Mouse (Mus musculus): Measurements from ENCODE around the gene Prrt4. TPM values are rescaled to one million over a fixed set of nuclear protein-coding genes. Genes with fewer than 3 reads are reported as not detected.
"Not testable (repeated sequence)": the region's sequence is repeated elsewhere in the genome, so short reads cannot be mapped to it uniquely, and the experiment has no call there.

The Prrt4 gene
- total RNA-seq, 2 experiments from 2014 or later = not detected

DNA sequence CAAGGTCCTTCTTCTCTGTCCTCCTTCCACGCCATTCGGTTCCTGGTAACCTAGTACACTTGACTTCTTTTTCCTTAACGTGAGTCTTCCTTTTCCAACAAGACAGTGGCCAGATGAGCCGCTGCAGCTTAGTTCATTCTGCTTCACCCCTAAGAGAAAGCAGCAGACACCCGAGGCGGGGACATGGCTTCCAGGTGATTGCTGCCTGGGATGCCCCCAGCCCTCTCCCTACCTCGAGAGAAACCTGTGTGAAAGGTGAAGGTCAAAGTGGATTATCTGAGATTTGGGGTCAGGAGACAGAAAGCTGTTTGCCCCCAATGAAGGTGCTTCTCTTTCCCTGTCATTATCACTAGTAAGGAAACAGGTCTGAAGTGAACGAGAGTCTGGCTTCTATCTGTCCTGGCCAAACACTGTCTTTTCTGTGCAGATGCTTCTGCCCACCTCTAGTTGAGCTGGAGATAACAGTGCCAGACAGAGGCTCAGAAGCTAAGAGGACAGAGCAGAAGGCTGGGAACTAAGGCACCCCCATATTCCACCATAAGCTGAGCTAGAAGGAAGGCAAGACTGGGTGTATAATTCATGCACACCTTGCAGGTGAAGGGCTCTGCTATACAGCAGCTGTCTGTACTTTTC is 20.0 kb upstream of the Prrt4 start:
- peak; percentile 43 for ATAC-seq (replicated peaks; ENCODE audit: poor library complexity)

DNA sequence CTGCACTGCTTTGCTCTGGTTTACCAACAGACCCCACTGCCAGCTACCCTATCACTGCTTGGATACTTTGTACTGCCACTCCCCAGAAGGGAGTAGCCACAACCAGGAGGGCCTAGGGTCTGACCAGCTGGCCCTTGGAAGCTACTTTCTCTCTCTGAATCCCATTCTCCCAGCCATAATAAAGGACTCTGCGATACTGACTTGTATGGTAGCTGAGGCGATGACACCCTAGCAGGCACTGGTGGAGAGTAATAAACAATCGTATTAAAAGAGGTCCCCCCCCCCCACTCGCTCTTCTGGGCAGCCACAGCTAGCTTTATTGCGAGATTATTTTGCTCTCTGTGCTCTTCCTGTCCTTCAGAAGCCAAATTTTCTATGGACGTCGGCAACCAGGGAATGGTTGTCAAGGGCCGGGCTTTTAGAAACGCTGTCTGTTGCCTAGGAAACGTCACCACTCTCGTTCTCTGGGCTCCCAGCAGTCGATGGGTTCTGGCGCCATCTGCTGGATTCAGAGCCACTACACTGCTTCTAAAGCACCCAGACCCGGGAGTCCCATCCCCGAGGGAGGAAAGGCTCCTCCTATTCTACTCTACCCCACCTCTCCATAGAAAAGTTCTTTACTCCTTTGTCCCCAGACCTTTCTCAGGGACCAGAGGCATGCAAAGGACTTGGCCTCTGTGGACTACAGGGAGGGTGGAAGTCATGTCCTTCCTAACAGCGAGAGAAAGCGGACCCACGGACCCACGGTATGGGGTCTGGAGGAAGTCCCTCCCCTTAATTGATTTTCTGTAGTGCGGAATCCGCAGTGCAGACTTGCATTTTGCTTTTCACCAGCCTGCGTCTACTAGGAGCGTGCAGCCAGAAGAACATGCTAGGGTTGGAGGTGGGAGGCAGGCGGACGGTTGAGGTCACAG is 19.2 kb upstream of the Prrt4 start:
- ATAC-seq (replicated peaks; ENCODE audit: poor library complexity) = peak; percentile 86

DNA sequence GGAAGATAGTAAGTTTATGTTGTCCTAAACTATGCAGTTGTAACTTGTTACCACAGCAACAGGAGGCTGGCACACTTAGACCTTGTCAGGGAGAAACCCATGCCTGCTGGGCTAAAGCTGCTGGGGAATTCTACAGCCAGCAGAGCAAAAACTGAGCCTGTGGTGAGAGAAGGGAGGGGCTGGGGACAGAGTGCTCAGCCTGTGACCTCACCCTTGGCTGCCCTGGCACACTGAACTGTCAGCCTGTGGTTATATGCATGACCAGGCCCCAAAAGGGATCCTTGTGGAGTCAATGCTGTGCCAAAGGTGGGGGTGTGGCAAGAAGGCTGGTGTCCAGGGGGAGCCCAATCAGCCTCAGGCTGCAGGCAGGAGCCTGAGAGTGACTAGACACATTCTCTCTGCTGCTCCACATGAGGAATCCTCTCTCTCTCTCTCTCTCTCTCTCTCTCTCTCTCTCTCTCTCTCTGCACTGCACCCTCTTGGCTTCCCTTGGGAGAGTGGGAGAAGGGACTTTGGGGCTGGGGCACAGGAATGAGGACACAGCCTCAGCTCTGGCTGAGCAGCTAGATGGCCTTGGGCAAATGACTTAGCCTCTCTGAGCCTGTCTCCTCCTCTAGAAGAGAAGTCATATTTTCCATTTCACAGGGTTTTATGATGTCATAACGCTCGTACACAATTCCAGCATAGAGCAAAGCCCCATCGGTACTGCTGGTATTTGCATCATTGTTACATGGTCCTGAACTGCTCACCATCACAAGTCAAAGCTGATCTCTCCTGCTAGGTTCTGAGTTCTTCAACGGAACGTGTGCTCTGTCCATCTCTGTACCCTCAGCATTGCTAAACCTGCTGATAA is 16.7 kb upstream of the Prrt4 start:
- peak; percentile 29 for ATAC-seq (replicated peaks; ENCODE audit: poor library complexity)

DNA sequence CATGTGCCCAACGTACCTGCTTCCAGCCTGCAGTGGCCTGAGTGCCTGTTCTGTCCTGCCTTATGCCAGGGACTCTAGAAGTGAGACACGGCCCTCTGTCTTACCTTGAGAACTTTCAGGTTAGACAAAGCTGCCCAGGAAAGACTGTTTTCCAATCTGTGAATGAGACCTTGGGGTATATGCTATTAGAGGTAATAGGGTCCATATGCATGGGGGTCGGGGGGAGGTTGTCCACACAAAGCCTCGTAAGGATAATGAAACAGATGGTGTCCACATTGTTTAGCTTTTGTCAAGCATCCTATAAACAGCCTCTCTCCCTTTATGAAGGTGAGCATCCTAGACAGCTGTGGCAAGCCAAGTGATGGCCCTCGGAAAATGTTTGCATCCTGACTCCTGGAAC is 15.8 kb upstream of the Prrt4 start:
- ATAC-seq (replicated peaks; ENCODE audit: poor library complexity) = no peak

DNA sequence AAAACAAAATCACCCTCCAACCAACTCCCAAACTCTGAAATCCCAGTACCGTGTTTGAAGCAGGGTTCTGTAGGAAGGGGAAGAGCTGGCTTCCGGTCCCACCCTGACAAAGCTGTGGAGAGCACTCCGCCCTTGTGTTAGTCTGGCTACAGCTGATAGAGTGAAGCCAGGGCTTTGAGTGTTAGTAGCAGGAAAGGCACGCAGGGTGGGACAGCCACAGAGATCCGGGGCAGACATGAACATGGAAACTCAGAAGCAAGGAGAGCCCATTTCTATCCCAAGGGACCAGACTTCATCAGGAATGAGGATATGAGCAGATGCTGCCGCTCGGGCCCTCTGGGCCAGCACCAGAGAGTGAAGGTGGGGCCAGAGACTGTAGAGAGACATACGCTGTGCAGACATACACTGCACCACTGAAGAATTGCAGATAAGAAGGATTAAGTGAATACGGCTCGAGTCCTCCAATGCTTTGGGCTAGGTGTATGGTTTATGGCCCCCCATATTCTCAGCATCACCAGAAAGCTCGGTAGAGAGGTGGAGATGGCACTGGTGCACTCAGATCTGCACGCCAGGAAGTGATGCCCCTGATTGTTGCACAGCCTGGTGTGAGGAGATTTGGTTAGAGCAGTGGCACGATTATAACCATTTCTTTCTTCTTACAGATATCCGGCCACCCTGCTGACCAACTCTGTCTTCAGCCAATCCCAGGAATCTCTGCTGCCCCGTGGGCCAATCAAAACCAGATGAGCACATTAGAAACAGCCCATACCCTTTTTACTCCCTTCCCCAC is 14.8 kb upstream of the Prrt4 start:
- ATAC-seq (replicated peaks; ENCODE audit: poor library complexity) = peak; percentile 49

DNA sequence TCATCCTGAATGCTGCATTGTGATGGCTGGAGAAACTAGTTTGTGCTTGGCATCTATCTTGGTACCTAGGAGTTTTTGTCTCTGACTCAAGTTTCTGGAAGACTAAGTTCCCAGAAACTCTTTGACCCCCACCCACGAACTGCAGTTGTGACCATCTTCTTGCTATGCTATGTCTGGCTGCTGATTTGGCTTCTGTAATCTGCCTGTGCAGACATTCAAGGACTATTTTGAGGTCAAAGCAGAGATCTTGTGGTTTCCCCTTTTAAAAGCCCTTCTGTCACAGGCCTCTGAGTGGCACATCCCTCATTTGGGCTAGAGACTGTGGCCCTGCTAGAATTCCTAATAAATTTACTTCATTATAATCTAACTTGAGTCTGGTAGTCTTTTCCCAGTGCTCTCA is 8.6 kb upstream of the Prrt4 start:
- ATAC-seq (replicated peaks; ENCODE audit: poor library complexity) = peak; percentile 55

DNA sequence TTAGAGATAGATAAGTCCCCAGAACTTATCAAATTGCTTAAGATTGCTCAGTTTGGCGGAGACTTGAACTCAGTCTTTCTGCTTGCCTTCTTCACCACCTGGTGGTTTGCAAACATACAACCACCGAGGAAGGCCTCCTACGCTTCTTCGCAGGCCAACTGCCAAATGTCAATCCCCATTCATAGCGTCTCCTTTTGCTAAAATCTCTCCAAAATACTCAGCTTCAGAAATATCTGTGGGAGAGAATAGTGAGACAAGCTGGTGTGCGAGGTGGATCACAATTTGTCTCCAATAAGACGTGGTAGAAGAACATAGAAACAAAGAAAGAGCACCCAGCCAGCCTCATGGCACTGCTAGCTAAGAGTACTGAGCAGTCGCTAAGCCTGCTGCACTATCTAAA is 459 bp upstream of the Prrt4 start:
- no peak for ATAC-seq (replicated peaks; ENCODE audit: poor library complexity)

DNA sequence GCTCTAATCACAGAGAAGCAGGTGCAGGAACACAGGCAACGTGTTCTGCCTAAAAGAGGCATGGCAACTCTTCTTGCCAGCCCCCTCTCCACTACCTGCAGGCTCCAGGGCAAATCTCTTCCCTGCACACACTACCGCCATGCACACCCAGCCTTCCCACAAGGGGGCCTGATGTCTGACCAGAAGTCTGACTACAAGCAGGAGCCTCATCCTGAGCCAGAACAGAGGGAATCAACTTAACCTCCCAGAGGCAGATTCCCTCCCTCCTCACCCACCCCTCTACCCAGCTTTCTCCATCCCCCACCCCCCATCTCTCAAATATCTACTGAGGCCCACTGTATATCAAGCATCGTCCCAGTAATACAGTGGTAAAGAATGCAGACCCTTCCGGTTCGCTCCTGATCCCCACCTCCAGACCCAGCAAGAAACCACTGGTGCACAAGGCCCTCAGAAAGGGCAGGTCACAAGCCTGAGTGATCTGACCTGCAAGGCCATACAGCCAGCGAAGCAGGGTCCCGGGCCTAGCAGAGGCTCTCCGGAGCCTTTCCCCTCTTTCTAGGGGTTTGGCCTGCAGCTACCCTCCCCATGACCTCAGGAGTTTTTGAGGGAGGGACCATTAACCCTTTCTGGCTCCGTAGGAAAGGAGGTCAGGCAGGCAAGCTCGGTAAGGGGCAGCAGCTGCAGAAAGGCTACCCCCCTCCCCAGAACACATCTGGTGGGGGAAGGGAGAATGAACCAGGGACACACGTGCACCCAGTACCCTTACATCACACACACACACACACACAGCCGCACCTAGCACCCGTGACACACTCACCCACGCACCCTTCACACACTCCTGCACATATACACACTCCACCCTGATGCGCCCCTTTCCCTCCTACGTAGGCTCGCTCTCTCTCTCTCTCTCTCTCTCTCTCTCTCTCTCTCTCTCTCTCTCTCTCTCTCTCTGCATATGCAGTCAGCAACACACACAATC is 1.2 kb downstream of the Prrt4 start:
- no peak for ATAC-seq (replicated peaks; ENCODE audit: poor library complexity)

DNA sequence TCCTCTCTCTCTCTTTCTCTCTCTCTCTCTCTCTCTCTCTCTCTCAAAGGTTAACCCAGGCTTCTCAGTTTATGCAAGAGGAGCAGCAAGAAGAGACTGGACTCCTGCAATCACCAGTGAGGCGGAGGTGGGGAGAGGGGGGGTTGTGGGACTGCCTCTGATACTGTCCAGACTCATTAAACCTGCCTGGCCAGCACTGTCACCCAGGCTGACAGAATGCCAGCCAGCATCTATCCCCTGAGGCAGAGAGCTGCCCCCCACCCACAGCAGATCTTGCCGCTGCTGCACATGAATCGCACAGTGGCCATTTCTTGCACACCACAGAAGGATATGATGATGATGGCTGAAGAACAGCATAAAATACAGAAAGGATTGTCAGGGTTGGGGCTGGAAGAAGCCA is 4.3 kb downstream of the Prrt4 start:
- no peak for ATAC-seq (replicated peaks; ENCODE audit: poor library complexity)

DNA sequence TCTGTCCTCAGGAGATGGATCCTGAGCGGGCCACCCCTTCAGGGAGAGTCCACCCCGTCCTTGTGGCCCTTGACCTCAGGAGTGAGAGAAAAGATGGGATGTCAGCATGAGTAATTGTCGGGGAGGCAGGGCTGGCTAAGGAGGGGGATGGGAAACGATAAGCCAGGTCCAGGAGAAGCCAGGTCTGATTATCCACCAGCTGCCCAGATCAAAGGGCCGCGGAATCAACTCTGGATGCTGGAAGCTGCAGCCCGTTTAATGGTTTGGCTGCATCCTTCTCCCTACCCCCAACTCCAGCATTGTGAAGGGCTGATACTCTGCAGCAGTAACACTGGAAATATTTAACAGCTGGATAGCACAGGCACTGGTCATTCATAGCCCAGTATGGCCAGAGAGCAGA is 5.0 kb downstream of the Prrt4 start:
- no peak for ATAC-seq (replicated peaks; ENCODE audit: poor library complexity)

DNA sequence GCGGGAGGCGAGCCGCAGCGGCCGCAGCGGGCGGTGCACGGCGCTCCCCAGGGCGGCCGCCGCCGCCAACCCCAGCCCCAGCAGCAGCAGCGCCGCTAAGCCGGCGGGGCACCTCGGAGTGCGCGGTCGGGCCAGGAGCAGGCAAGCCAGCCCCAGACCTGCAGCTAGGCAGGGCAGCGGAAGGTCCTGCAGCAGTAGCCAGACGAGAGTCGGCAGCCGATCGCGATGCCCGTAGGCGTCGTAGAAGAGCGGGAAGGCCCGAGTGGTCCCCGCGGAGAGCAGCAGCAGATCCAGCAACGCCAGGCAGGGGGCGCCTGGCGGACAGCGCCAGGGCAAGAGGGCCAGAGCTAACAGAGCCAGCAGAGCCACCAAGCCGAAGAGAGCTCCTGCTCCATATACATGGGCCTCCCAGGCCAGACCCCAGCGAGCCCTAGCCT is 8.4 kb downstream of the Prrt4 start:
- peak; percentile 86 for ATAC-seq (replicated peaks; ENCODE audit: poor library complexity)

DNA sequence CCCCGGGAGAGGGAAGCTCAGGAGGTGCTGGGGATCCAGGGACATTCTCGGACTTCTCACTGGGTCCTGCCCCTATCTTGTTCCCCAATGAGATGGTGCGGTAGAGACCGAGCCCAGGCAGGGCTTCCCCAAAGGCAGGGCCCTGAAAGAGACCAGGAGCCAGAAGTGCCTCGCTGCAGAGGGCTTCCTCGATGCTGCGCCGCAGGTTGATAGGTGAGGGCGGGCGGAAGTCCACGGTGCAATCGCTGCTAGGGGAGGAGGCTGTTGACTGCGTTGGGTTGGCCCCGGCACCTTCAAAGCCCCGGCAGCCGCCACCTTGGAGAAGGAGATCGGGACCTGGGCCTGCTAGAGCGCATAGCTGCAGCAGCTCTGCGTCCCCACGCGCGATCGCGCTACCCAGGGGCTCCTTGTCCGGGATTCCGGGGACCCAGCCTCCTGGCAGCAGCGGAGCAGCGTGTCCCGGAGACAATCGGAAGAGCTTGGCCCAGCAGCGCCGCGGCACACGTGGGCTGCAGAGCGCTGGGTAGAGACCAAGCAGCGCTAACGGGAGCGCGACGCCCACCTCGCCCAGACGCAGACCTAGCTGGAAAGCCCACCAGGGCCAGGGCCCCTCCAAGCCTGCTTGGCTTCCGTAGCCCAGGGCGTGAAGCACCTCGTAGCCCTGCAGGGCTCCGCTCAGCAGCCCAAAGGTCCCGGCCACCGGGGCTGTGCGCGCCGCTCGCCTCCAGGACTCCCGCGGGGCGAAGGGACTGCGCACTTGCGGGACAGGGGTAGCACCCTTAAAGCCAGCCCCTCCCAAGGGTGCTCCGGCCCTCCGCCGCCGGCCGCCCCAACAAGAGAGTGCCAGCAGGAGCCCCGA is 9.1 kb downstream of the Prrt4 start:
- ATAC-seq (replicated peaks; ENCODE audit: poor library complexity) = peak; percentile 11; the same call in 1 of the 2 replicates

DNA sequence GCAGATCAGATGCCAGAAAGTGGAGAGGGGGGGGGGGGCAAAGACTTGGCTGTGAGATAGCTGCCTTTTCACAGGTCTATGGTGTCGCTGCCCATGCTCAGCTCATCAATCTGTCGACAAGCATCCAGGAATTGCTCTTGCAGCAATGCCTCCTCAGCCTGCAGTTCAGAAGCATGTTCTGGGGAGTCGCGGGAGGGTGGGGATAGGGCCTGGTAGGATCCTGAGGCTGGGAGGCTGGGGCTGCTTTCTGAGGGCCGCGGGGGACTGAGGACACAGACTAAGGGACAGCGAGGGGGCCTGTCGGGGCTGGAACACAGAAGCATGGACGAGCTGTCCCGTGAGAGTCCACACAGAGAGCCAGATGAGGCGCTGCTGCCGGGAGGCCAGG is 9.7 kb downstream of the Prrt4 start:
- no peak for ATAC-seq (replicated peaks; ENCODE audit: poor library complexity)

DNA sequence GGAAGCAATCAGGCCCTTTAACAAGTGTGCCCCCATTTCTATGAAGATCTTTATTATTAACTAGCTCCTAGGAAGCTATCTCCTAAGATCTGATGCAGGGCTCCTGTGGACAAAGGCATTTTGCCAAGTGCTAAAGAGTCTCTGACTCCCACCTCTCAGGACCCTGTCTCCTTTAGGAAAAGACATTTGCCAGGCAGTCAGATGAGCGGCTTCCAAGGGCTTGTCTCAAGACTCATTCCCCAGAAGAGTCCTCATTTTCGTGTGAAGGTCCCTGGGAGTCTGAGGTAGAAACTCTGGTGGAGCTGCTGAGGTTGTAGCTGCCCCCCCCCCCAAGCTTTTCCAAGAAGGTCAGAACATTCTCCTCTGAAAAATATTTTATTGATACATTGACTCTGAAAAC is 10.5 kb downstream of the Prrt4 start:
- ATAC-seq (replicated peaks; ENCODE audit: poor library complexity) = no peak

DNA sequence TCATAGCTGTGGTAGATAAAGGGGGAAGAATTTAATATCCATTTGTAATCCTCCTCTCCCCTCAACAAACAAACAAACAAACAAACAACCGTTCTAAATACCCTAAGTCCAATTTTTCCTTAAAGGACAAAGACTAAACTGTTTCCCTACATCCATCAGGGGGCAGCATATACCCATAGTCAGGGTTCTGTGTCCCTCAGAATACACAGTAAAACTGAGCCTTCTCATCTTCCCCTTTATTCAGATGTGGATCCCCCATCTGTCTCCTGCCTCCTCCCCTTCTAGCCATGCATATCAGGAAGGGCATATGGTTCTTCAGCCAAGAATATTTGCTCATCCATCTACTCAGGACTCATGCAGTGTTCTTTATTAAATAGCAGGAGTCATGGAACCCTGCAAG is 13.2 kb downstream of the Prrt4 start:
- peak; percentile 50 for ATAC-seq (replicated peaks; ENCODE audit: poor library complexity)

DNA sequence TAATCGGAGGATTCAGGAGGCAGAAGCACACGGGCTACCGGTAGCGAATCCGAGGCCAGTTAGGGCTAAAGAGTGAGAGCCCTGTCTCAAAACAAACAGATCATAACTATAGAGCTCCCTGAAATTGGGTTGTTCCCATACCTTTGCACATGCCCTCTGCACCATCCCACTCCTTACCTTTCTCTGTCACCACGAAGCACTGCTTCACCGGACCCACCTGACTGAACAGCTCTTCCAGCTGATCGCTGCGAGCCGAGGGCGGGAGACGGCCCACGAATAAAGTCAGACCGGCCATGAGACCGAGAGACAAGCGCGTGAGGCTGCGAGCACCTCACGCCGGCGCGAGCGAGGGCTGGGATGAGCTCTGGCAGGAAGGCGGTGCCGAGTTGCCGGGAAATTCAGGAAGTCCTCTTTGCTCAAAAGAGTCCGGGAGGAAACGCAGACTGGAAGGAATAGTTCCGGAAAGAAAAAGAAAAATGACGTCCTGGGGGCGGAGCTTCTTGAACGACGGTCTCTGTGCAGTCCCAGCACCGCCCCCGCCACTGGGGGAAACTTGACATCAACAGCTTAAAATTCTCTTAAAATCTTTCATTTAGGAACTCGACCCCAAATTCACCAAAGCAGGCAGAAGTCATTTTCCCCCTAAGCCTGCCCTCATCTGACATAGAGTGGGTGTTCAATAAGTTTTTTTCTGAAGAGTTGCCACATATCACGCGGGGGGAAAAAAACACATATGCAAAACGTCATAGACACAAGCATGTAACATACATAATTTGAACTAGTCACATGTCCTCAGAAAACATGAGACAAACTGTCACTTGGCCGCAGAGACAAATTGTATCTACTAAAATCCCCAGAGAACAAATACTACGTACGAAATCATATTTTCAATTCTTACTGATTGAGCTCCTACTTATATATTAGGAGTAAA is 14.8 kb downstream of the Prrt4 start, which contains the start of gene Rbm28:
Rbm28 (minus strand) TSS at position 693 of the 931 bp plus-strand sequence.
- peak; percentile 93 for ATAC-seq (replicated peaks; ENCODE audit: poor library complexity)

DNA sequence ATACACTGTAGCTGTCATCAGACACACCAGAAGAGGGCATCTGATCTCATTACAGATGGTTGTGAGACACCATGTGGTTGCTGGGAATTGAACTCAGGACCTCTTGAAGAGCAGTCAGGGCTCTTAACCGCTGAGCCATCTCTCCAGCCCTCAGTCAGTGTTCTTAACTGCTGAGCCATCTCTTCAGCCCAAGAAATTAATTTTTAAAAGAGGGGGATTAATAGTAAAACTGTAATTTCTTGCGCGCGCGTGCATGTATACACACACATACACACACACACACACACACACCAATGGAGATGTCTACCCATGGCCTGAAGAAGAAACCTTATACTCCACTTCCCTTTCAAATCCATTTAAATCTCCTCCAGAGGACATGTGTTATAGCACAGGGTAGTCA is 18.1 kb downstream of the Prrt4 start:
- not testable (repeated sequence) for ATAC-seq (replicated peaks; ENCODE audit: poor library complexity)

All from megakaryocyte progenitor cell, adult 5-6 weeks (primary cell).